Mouse (Mus musculus) kidney, adult 2 months (tissue): ENCODE data around the gene Dnase1.

ENCODE experiments used
- CTCF ChIP-seq: fragments of 200-500 bp; conservative IDR thresholded peaks from 2 replicates; pipeline ENCODE4 v1.5.1; 2011; ENCODE audit warnings: low read depth, mild to moderate bottlenecking, control low read depth, low read length, moderate library complexity, mixed read lengths; ENCODE audit not compliant: insufficient read depth, insufficient read length
- POLR2A ChIP-seq: fragments of 200-500 bp; IDR thresholded peaks from one replicate; pipeline ENCODE4 v1.6.1; 2011; ENCODE audit warnings: low read depth, low read length, control low read depth

GRCm38 (mm10) chr16:4035575-4035974 lies 1.2 kb upstream of the Dnase1 start:
- no peak for TF ChIP-seq POLR2A
- TF ChIP-seq CTCF, result no peak
